Mouse (Mus musculus): ENCODE data around the gene Cadps2. TPM values are rescaled to one million over a fixed set of nuclear protein-coding genes. Genes with fewer than 3 reads are reported as not detected.

The Cadps2 gene
- polyA plus RNA-seq, 1 experiment: 5.0 TPM

DNA sequence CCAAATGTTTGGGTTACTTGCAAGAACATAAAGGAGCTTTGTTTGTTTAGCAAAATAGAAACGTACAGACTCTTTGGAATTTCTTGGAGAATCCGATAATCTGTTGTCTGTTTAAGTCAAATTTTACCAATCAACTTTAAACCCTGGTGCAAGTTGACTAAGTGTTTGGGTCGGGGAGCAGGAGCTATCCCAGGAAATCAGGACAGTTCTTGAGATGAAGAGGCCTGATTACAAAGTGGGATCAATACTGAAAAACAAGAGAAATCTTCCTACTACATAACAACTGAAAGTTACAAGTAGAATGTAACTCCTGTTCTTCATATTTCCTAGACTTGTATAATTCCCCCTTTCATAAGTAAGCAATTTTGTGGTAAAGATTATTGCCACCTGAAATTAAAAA, 587.8 kb downstream of the Cadps2 start:
- peaks cover 17% of the 10 kb centered on the region for H3K27me3 ChIP-seq (replicated peaks; ENCODE audit: control insufficient read depth, insufficient read depth, low read length)
- WGBS: 10% methylated on average over 3 of the region's 3 CpGs
- no peak overlapping the region for H3K27ac ChIP-seq (ENCODE audit: insufficient read depth, low read depth, low read length)
- no peak for DNase-seq
- no peak for TF ChIP-seq POLR2A (IDR thresholded peaks at IDR 0.05; ENCODE audit: low read depth, low read length)
- TF ChIP-seq CTCF (conservative IDR thresholded peaks at IDR 0.05; ENCODE audit: insufficient read depth, insufficient read length, low read depth, low read length): no peak
- no peaks in the 10 kb centered on the region for H3K36me3 ChIP-seq (ENCODE audit: control insufficient read depth, insufficient read depth, low read length)
- no peak overlapping the region for H3K4me3 ChIP-seq (ENCODE audit: insufficient read depth, low read depth, low read length)
- H3K4me1 ChIP-seq (ENCODE audit: control insufficient read depth, insufficient read depth, low read length): no peaks in the 10 kb centered on the region

DNA sequence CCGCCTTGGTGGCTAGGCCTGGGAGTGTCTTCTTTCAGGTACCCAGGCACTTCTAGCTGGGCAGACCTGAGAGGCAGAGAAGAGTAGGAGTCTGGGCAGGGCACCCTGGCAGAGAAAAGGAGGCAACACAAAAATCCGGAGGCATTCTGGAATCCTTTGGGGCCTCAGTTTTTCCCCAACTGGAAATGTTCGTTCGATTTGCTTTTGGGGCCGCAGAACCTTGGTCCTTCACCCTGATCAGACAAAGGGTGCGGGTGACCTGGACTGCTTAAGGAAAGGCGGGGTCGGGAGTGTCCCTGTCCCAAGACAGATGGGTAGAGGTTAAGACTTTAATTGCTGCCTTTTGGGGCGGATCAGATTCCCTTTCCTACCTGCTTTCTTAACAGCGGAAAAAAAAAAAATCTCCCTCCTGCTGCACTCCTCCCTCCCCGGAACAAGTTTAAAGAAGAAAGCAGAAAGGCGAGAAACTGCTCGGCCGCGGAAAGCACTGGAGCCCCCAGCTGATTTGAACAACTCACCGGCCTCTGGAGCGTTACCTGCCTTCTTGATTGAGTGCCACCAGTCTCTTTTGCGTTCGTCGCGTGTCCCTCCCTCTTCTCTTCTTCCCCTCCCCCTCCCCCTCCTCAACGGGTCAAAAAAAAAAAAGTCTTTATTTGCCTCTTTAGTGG, 588.8 kb downstream of the Cadps2 start:
- no peaks in the 10 kb centered on the region for H3K36me3 ChIP-seq (ENCODE audit: control insufficient read depth, insufficient read depth, low read length)
- no peak overlapping the region for H3K27ac ChIP-seq (ENCODE audit: insufficient read depth, low read depth, low read length)
- no peak overlapping the region for H3K4me3 ChIP-seq (ENCODE audit: insufficient read depth, low read depth, low read length)
- no peak for DNase-seq
- 6% methylated on average over 22 of the region's 22 CpGs for WGBS
- no peaks in the 10 kb centered on the region for H3K4me1 ChIP-seq (ENCODE audit: control insufficient read depth, insufficient read depth, low read length)
- no peak for TF ChIP-seq POLR2A (IDR thresholded peaks at IDR 0.05; ENCODE audit: low read depth, low read length)
- no peak for TF ChIP-seq CTCF (conservative IDR thresholded peaks at IDR 0.05; ENCODE audit: insufficient read depth, insufficient read length, low read depth, low read length)
- peaks cover 17% of the 10 kb centered on the region for H3K27me3 ChIP-seq (replicated peaks; ENCODE audit: control insufficient read depth, insufficient read depth, low read length)

DNA sequence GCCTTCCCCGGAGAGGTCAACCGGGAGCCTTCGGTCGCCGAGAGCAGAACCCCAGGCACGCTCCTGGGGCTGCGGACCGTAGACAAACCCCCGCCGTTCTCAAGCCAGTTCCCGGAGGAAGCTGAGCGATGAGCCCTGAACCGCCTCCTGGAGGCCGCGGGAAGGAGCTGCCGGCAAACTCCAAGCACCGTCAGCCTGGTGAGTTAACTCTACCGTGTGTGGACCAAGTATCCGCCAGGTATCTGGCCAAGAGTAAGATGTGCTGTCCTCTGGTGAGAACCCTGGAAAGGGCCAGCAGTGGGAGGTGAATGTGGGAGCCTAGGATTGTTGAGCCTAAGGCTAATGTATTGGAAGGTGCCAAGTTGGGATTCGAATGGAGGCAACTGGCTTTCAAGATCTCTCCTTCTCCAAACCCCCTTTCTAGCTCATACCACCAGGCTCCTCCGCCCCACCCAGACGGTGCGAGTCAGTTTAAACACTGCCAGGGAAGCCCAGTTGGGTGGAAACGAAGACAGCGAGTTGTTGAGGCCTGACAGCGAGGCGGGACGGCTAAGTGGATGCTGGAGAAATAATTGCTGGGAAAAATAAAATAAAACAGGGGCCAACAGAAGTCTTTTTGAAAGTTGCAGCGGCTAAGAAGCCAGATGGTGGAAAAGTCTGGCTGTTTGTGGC, 589.5 kb downstream of the Cadps2 start:
- no peak for TF ChIP-seq CTCF (conservative IDR thresholded peaks at IDR 0.05; ENCODE audit: insufficient read depth, insufficient read length, low read depth, low read length)
- no peak for TF ChIP-seq POLR2A (IDR thresholded peaks at IDR 0.05; ENCODE audit: low read depth, low read length)
- no peak overlapping the region for H3K4me3 ChIP-seq (ENCODE audit: insufficient read depth, low read depth, low read length)

DNA sequence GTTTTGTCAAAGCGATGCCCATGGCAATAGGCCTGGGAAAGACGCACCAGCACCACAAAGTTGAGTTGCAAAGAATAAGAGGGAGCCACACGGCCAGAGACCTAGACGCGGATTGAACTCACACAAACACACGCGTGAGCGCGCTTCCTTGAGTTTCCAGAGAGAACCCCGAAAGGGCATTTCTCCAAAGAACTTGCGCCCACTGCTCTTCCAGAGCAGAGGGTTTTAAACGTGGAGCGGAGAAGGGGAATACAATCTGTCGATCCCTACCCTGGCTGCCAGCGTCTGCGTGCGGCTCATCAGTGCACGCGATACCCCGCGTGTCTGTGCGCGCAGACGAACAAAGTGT, 590.2 kb downstream of the Cadps2 start:
- WGBS: 3% methylated on average over 24 of the region's 24 CpGs
- no peak for DNase-seq
- Histone ChIP-seq H3K27ac (ENCODE audit: insufficient read depth, low read depth, low read length) (no peak overlapping the region), H3K4me1 (ENCODE audit: control insufficient read depth, insufficient read depth, low read length) (no peaks in the 10 kb centered on the region), H3K27me3 (replicated peaks; ENCODE audit: control insufficient read depth, insufficient read depth, low read length) (peaks cover 15% of the 10 kb centered on the region), H3K4me3 (ENCODE audit: insufficient read depth, low read depth, low read length) (no peak overlapping the region), H3K36me3 (ENCODE audit: control insufficient read depth, insufficient read depth, low read length) (no peaks in the 10 kb centered on the region)
- no peak for TF ChIP-seq CTCF (conservative IDR thresholded peaks at IDR 0.05; ENCODE audit: insufficient read depth, insufficient read length, low read depth, low read length)
- no peak for TF ChIP-seq POLR2A (IDR thresholded peaks at IDR 0.05; ENCODE audit: low read depth, low read length)

More for the DNA sequence above, 589.5 kb downstream of the Cadps2 start:
- Histone ChIP-seq H3K4me1 (ENCODE audit: control insufficient read depth, insufficient read depth, low read length) (no peaks in the 10 kb centered on the region), H3K36me3 (ENCODE audit: control insufficient read depth, insufficient read depth, low read length) (no peaks in the 10 kb centered on the region), H3K27ac (ENCODE audit: insufficient read depth, low read depth, low read length) (no peak overlapping the region), H3K27me3 (replicated peaks; ENCODE audit: control insufficient read depth, insufficient read depth, low read length) (peaks cover 15% of the 10 kb centered on the region)
- 4% methylated on average over 29 of the region's 29 CpGs for WGBS
- no peak for DNase-seq

DNA sequence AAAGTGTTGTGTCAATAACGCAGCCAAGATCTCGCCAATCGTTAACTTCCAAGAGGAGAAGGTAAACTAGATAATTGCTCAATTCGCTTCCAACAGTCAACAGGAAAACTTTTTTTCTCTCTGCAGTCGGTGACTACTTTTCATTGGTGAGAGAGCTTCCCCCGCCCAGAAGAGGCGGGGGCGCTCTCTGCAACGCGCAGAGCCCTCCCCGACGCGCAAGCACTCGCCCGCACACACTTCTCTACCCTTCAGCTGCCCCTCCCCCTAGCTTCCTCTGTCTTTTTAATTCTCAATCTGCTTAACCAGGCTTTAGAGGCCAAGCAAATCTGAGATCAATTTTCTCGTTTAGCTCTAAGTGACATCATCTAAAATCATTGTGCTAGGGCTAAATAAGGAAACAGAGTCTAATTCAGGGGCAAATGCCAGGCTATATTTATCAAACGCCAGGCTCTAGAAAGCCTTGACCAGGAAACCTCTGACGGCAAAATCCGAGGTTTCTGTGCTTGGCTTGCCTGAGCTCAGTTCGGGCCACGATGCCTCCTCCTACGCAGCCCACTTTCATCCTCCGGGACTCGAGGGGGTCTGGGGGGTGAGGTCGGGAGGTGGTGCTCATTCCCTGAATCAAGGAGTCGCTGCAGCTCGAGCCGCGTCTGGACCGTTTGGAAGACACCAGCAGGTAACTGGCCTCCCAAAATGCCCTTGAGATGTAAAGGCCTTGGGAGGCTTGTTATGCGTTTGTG, 590.7 kb downstream of the Cadps2 start, which contains the start of gene Fezf1:
Gene Fezf1, minus strand, starts transcription at position 50 of the 740 bp plus-strand sequence.
- no peaks in the 10 kb centered on the region for H3K36me3 ChIP-seq (ENCODE audit: control insufficient read depth, insufficient read depth, low read length)
- peaks cover 12% of the 10 kb centered on the region for H3K27me3 ChIP-seq (replicated peaks; ENCODE audit: control insufficient read depth, insufficient read depth, low read length)
- no peak within 1 kb of the TSS for H3K4me3 ChIP-seq (ENCODE audit: insufficient read depth, low read depth, low read length)
- no peak for TF ChIP-seq CTCF (conservative IDR thresholded peaks at IDR 0.05; ENCODE audit: insufficient read depth, insufficient read length, low read depth, low read length)
- TF ChIP-seq POLR2A (IDR thresholded peaks at IDR 0.05; ENCODE audit: low read depth, low read length): no peak
- no peak within 1 kb of the TSS for H3K27ac ChIP-seq (ENCODE audit: insufficient read depth, low read depth, low read length)
- peak; percentile 22 for DNase-seq
- 2% methylated on average over 31 of the region's 31 CpGs for WGBS
- no peaks in the 10 kb centered on the region for H3K4me1 ChIP-seq (ENCODE audit: control insufficient read depth, insufficient read depth, low read length)

DNA sequence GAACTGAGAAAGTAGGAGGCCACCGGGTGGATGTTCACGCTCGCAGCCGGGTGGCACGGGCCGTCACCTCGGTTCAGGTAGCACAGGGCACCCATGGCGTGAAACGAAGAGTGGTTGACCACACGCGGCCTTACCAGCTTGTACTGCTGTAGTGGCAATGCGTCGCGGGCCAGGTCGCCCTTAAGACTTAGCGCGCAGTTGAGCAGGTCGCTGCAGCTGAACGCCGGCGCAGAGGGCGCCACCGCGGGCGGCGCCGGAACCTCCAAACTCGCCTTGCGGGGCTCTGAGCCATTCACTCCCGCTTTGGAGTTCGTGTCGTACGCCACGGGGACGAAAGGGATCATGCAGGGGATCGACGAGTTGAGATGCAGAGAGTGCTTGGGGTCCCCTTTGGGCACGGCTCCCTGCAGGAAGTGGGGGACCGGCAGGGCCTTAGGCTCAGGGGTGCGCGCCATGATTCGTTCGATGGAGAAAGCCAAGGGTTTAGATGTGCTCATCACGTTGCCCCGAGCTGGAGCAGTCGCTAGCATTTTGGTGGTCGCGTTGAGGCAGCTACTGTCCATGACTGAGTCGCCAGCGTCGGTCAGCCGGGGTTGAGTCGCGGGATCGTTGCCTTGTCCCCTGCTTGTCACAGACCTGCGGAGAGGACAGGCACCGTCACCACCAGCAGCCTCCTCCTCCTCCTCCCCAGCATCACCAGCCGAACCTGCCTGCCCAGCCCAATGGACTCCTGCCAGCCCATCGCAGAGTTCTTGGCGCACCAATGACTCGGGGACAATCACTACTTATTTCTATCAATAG, 591.5 kb downstream of the Cadps2 start:
- DNase-seq: no peak
- Histone ChIP-seq H3K4me3 (ENCODE audit: insufficient read depth, low read depth, low read length) (no peak overlapping the region), H3K36me3 (ENCODE audit: control insufficient read depth, insufficient read depth, low read length) (no peaks in the 10 kb centered on the region), H3K27me3 (replicated peaks; ENCODE audit: control insufficient read depth, insufficient read depth, low read length) (peaks cover 15% of the 10 kb centered on the region), H3K27ac (ENCODE audit: insufficient read depth, low read depth, low read length) (no peak overlapping the region), H3K4me1 (ENCODE audit: control insufficient read depth, insufficient read depth, low read length) (no peaks in the 10 kb centered on the region)
- WGBS: 2% methylated on average over 61 of the region's 61 CpGs
- TF ChIP-seq POLR2A (IDR thresholded peaks at IDR 0.05; ENCODE audit: low read depth, low read length) (no peak), CTCF (conservative IDR thresholded peaks at IDR 0.05; ENCODE audit: insufficient read depth, insufficient read length, low read depth, low read length) (no peak)

Data from kidney, adult 2 months (tissue).